Mouse (Mus musculus): ENCODE data around the gene Usp15. TPM values are rescaled to one million over a fixed set of nuclear protein-coding genes. Genes with fewer than 3 reads are reported as not detected.
A peak's percentile ranks its signal among the peaks of the same experiment; 100 is the strongest.

Gene Usp15
- total RNA-seq, 2 experiments from 2014 or later, result 405 to 704 TPM

DNA sequence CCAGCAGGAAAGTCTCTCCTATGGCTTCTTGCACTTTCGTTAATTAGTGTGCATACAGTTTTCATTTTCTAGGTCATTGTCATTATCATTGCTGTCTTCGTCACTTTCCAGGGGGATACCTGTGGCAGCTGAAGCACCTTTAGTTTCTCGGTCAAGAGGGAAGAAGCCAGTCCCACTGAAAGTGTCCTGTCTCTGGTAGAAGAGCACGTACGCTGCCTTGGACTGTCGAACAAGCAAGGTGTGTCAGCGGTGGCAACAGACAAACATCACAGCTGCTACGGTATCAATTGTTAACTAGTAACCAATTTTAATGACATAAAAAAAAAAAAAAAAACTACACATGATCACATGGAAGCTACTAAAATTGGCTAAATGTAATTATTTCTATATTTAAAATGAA, 83.3 kb downstream of the Usp15 start:
- ATAC-seq (replicated peaks; ENCODE audit: low FRiP score, poor library complexity, severe bottlenecking), result no peak

DNA sequence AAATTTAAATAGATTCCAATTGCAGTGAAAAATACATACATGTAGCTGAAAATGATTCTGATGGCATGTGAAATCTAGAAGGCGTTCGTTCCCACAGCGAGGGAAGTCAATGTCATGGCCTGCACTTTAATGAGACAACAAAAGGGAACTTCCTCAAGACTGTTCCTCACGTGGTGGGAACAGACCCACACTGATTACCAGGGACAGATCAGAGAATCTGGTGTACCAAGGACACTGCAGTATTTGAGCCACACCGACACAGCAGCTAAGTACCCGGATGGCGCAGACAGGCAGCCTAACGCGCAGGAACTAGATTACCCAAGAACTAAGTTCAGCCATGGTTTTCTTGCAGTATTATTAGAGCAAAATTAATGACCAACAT, 84.0 kb downstream of the Usp15 start:
- ATAC-seq (replicated peaks; ENCODE audit: low FRiP score, poor library complexity, severe bottlenecking), result no peak

DNA sequence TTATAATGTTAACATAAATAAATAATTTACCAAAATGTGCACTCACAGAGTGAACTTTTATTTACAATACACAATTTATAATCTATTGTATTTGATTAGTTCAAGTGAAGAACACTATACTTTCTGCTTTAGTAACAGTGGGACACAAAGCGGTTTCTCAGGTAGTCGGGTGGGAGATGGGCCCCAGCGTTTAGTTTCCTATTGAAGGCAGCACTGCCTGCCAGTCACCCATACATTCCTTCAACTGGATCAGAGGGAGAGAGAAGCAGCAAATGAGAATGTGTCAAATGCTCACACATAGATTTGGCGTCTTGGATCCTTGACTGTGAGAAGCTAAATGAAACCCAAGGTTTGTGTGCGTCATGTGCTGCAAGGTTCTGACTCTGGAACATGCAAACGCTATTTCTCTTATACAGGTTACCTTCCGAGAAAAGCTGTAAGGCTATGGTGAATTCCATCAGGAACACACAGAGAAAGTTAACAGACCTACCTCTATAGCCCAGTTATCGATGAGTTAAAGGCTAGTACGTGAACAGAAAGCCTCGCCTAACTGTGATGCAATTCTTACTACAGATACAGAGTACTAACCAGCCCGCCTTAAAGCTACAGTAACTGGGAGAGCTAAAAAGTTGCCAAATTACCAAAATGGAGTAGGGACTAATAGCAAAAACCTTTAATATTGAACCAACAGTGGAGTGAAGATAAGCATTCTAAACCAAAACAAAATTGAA, 84.6 kb downstream of the Usp15 start:
- no peak for ATAC-seq (replicated peaks; ENCODE audit: low FRiP score, poor library complexity, severe bottlenecking)

DNA sequence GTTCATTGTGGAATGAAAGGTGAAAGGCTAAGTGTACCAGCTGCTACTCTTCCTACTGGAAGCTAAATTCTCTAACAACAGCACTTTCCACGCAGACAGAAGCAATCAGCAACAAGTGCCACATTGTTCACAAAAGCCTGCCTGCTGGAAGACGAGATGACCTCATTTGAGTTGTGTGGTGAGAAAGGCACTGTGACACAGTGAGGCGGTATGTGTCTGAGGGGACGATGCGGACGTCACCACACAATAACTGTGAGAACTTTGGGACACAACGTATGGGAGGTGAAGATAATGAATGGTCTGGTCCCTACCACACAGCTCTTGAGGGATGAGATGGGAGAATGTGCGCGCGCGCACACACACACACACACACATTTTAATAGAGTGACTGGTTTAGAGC, 86.2 kb downstream of the Usp15 start:
- no peak for ATAC-seq (replicated peaks; ENCODE audit: low FRiP score, poor library complexity, severe bottlenecking)

GRCm38 (mm10) chr10:123108527-123108926, 88.3 kb downstream of the Usp15 start:
- no peak for ATAC-seq (replicated peaks; ENCODE audit: low FRiP score, poor library complexity, severe bottlenecking)

DNA sequence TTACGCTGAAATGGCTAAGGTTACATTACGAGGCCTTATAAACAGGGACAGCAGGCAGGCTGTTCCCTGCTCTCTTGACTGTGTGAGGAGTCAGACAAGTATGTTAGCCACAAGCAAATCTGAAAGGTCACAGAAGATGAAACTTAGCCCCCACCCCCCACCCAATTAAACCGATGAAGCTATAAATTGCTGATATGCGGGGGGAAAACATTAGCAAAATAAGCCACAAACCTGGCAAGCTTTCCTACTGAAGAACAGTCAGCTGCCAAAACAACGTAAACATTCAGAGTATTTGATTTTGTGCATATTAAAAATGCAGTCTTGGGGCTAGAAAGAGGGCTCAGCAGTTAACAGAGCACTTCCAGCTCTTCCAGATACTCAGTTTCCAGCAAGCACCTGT, 88.7 kb downstream of the Usp15 start:
- no peak for ATAC-seq (replicated peaks; ENCODE audit: low FRiP score, poor library complexity, severe bottlenecking)

DNA sequence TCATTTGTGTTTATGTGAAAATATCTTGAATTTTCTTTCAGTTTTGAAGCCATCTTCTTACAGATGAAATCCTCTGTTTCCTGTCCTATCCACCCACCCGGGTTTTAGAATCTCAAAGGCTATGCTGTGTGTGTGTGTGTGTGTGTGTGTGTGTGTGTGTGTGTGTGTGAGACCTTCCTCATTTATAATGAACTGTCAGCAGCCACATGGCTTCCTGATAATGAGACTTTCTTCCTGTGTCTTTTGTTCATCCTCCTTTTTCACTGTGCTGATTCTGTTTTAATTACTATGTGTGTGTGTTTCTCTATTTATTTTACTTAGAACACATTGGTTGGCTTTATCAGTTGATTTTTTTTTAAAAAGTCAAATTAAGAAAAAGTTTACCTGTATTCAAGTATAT, 95.5 kb downstream of the Usp15 start:
- no peak for ATAC-seq (replicated peaks; ENCODE audit: low FRiP score, poor library complexity, severe bottlenecking)

DNA sequence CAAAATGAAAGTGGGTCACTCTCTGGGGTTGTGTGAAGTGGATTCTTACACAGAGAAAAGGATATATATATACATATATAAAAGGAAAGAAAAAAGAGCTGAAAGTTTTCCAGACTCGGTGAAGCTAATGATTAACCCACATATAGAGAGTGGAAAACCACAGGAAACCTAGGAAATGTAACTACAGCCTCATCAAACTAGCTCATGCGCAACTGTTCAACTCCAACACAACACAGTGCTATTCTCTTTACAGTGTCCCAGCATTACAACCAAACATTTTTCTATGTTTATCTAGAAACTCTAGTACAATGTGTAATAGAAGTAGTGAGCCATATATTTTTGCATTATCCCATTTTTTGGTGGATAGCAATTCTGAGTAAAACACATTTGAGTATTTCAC, 96.2 kb downstream of the Usp15 start:
- ATAC-seq (replicated peaks; ENCODE audit: low FRiP score, poor library complexity, severe bottlenecking), result no peak

DNA sequence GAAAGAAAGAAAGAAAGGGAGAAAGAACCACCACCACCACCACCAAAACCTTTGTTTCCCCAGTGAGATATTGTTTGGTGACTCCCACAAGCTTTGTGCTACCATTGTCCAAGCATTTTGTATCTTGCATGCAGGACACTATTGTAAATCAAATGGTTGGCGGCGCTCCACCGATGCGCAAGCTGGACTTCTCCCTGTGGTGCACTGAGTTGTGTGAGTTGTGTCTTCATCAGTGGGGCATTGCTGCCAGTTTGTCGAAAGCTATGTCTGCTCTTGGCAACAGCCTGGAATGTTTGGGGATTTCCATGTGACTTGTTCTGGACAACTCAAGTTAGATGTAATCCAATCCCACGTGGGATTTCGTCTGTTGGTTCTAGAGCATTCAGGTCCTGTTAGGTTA, 102.3 kb downstream of the Usp15 start:
- no peak for ATAC-seq (replicated peaks; ENCODE audit: low FRiP score, poor library complexity, severe bottlenecking)

DNA sequence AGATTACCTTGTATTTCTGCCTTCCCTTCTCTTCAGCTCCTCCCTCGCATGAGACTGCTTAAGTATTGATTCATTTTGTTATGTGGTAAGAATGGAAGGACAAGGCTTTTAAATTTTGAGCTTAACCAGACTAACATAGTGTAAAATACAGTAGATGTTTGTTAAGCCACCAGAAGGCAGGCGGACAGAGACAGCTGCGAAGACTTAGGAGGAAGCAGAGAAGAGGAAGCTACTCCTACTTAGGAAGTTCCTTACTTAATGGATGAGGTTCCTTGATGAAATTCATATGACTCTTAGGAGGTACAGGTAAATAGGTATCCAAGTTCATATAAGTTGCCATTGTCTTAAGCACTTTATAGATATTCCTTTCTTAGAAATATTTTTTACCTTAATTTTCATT, 104.2 kb downstream of the Usp15 start:
- ATAC-seq (replicated peaks; ENCODE audit: low FRiP score, poor library complexity, severe bottlenecking), result no peak

DNA sequence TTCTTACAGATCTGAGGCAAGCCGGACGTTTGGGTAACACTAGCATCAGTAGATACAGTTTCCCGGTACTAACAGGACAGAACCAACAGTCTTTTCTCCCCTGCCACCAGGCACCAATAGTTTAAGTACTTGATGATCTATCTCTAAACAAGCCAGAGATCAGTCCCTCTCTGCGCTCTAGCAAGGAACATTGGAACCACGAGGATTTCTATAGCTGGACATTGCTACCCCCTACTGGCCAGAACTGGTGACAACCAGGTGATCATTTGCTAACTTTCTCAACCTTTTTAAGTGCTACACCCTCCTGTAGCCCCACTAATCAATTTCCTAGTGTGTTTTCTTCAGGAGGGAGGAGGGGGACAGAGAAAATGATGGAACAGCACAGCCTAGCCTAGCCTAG, 105.1 kb downstream of the Usp15 start:
- peak; percentile 63; the same call in 1 of the 2 replicates for ATAC-seq (replicated peaks; ENCODE audit: low FRiP score, poor library complexity, severe bottlenecking)

- ATAC-seq (replicated peaks; ENCODE audit: low FRiP score, poor library complexity, severe bottlenecking), result no peak
Measured at GRCm38 (mm10) chr10:123089425-123089930, 107.3 kb downstream of the Usp15 start.

GRCm38 (mm10) chr10:123086847-123087246, 109.9 kb downstream of the Usp15 start:
- ATAC-seq (replicated peaks; ENCODE audit: low FRiP score, poor library complexity, severe bottlenecking), result no peak

GRCm38 (mm10) chr10:123084900-123085641, 111.7 kb downstream of the Usp15 start:
- no peak for ATAC-seq (replicated peaks; ENCODE audit: low FRiP score, poor library complexity, severe bottlenecking)

DNA sequence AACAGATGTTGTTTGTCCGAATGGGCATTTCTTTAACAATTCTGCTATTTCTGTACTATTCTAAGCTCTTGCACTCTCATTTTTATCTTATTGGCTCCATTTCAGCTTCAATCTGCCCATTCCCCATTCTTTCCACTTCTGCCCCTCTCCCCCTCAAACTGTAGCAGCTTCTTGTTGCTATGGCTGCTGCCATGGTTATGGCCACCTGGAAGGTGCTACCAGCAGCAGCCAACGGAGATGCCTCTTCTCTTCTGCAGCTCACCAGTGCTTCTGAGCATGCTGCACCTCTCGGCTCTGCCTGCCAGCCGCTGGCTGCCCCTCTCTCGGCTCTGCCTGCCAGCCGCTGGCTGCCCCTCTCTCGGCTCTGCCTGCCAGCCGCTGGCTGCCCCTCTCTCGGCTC, 112.5 kb downstream of the Usp15 start:
- 0 out of 2 replicates have a peak, but pooled peaks have one; percentile 25 for ATAC-seq (replicated peaks; ENCODE audit: low FRiP score, poor library complexity, severe bottlenecking)

DNA sequence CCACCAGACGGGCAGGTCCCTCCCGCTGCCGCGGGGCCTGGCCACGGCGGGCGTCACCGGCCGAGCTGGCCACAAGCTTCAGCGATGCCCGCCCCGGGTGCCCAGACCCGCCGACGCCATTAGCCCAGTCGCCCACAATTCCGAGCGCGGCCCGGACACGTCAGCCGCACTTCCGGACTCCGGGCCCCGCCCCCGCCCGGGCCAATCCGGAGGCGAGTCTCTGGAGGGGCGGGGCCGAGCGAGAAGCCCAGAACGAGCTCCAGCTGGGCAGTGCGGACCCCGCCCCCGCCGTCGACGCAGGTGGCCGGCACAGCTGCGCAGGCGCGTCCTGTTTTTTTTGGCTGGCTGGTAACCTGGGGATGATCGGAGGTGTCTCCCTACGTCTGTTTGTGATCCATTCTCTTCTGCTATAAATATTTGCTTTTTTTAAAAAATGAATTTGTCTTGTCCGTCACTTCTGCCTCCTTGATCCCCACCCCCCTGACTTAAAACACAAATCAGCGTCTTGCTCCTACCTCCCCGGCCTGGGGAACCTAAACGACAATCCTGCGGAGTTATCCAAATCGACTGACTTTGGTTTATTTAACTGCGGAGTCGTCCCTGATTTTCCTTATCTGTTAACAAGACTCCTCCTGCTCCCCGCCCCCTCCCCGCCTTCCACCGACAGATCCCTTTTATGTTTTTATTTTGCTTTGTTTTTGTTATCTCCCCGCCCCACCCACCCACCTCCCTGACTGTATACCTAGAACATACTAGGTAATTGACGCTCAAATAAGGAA, 120.4 kb downstream of the Usp15 start, which contains the start of gene Mon2:
Mon2 (minus strand) TSS at position 261 of the 779 bp plus-strand sequence.
- peak; percentile 99 for ATAC-seq (replicated peaks; ENCODE audit: low FRiP score, poor library complexity, severe bottlenecking)

DNA sequence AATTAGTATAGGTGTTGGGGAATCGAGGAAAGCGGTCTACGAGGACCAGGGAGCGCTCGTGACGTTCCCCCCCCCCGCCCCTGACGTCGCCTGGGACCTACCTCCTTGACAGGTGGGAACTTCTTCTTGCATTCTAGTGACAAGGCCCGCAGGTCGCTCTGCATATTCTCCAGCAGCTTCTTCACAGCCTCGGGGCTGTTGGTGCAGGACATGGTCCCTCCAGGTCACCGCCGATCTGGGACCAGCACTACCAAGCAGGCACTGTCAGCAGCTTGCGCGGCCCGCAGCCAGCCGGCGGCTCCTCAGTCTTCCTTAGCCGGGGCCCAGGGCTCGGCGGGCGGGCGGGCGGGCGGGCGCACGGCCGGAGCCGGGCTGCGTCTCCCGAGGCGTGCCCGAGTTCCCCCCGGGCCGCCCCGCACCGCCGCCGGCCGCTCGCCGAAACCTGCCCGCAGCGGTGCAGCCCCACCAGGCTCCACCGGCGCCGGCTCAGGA, 121.0 kb downstream of the Usp15 start:
- no peak; the same call in 1 of the 2 replicates for ATAC-seq (replicated peaks; ENCODE audit: low FRiP score, poor library complexity, severe bottlenecking)

DNA sequence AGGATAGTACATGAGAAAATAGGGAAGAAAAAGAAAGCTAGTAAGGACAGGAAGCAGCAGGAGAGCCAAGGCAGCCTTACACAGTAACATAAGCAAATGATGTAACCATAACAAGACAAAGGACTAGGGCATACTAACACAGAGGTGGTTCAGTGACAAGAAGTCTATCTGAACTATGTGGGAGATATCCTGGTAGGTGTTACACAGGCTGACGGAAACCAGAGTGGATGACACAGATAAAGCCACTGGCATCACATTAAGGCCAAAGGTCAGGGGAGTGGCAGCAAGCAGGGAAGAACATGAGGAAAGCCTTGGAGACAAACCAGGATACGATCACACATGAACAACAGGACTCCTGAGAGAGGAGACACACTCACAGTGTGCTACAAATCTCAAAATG, 124.8 kb downstream of the Usp15 start:
- no peak for ATAC-seq (replicated peaks; ENCODE audit: low FRiP score, poor library complexity, severe bottlenecking)

DNA sequence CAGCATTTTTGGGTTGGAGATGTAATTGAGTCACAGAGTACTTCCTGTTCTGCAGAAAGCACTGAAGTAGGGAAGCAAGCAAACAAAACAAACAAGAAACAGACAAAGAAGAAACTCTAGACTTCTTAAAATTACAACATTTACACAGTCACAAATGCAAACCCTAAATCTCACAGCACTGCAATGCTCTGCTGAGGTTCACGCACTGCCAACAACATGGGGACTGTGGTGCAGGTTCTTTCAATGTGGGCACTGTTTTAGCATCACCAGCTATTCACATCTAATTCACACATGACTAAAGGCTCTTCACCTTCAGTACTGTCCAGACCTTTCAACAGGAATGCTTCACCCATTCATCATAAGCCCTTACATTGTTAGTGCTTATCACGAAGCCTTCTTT, 133.8 kb downstream of the Usp15 start:
- no peak for ATAC-seq (replicated peaks; ENCODE audit: low FRiP score, poor library complexity, severe bottlenecking)

DNA sequence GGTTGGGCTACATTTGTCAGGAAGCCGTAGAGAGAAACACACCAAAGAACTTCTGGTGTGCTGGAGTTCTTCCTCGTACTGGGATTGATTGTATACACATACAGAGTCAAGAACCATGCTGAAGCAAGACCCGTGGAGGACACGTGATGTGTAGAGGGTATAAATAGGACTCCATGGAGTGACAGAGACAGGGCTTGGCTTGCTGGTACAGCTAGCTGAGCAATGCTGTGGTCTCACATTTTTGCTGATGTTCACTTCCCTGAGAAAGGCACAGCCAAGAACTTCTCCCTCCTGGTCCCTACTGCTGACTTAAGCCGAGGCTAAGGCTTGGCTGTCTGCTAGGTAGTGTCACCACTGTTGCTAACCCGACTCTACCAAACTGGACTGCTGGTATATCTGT, 136.0 kb downstream of the Usp15 start:
- no peak for ATAC-seq (replicated peaks; ENCODE audit: low FRiP score, poor library complexity, severe bottlenecking)
